Mouse (Mus musculus) heart, postnatal 36 days (tissue): Measurements from ENCODE around the gene Mrgprd. TPM values are rescaled to one million over a fixed set of nuclear protein-coding genes. Genes with fewer than 3 reads are reported as not detected.

Source experiments
- DNase-seq, 2 experiments: peaks; one replicate each; pipeline ENCODE4 v3.0.0; 2021 to 2022
- intact Hi-C: fragments of 180-260 bp; cut with DNase I; formaldehyde crosslinking; loops from one replicate; pipeline ENCODE4 v1.15.1; 2025
- total RNA-seq, 2 experiments: library from RNA; stranded (reverse); gene quantifications; 2 replicates each; pipeline ENCODE4 v1.2.3; 2021

The Mrgprd gene
- total RNA-seq, 2 experiments from 2014 or later: not detected

DNA sequence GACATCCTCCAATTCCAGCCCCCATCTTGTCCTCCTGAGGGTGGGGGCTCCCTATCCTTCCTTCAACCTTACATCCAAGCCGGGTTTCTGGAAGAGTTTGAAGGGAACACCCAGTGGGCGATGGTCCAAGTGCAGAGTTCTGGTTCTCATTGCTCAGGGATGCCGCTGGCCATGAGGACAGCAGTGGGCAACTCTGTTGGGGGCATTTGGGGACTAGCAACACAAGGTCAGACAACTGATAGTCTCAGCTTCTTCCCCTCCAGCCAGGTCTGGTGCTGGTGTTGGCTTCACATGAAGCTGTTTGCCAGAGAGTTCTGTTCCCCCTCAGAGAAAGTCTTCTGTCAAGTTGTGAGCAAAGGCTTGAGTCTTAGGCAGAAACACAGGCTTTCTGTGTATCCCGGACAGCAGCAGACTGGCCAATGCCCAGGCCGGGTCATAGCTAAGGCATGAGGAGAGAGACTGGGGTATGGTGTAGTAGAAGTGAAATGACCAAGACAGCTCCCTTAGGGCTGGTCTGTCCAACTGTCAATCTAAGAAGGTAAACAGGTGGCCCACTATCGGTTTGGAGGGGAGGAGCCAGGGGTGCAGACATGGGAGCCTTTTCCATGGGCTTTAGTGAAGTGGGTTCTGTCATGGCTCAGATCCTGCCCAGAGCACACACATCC, 13.2 kb upstream of the Mrgprd start:
- DNase-seq: peak; percentile 52 to 60
- intact Hi-C loops: no loop called here

DNA sequence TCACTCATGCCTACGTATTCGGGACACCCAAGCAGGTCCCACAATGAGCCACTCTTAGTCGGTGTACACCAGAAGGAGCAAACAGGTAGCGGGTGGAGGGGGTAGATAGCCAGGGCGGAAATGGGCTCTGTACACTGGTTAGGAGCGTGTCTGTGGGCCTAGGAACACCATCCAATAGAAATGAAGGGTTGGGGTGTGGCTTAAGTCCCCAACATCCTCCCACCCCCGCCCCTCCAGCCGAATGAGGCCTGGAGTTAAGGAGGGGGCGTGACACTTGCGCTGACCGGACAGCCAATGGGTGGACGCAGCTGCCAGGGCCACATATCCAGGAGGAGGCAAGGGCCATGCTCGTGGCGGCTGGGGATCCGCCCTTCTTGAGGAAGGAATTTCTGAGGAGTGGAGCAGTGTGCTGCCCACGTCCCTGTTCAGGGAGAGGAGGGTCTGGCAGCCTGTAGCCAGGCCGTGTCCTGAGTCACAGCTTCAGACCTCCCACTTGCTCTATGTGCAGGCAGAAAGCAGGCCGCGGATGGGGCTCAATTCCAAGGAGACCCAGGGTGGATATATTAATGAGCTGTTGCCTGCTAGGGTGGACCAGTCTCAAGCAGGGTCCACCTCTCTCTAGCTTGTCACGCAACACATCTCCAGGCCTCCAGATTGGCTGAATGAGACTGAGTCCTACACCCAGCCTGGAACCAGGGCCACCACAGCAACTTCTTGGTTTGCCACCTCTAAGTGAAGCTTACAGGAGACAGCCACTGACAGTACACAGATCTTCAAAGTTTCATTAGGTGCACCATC, 11.9 kb upstream of the Mrgprd start:
- DNase-seq: peak; percentile 52 to 58
- intact Hi-C loops: no loop called here

DNA sequence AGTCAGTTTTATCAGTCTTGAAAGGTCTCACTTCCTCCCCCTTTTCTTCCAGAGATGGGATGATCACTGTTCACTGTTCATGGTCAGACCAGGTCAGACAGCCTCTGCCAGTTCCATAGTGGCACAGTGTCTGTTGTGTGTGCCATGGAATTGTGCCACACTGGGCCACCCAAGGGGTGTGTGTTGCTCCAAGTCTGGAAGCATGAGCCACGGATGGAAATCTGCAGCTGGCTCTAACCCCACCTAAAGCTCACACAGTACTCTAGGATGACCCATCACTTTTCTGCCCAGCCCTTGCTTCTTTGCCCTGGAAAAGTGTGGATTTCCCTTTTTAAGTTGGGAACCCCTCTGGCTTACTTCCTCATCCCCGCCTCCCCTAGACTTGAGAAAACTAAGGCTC, 10.5 kb upstream of the Mrgprd start:
- no peak for DNase-seq
- intact Hi-C loops: no loop called here

DNA sequence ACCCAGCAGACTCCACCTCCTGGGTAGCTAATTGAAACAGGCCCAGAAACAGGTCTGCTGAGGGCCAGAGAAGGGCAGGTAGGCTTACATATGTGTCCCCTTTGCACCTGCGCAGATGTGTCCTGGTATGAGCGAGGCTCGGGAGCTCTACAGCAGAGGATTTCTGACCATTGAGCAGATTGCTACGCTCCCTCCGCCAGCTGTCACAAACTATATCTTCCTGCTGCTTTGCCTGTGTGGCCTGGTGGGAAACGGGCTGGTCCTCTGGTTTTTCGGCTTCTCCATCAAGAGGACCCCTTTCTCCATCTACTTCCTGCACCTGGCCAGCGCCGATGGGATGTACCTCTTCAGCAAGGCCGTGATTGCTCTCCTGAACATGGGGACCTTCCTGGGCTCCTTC, 7.0 kb upstream of the Mrgprd start:
- intact Hi-C loops: no loop called here
- no peak for DNase-seq

DNA sequence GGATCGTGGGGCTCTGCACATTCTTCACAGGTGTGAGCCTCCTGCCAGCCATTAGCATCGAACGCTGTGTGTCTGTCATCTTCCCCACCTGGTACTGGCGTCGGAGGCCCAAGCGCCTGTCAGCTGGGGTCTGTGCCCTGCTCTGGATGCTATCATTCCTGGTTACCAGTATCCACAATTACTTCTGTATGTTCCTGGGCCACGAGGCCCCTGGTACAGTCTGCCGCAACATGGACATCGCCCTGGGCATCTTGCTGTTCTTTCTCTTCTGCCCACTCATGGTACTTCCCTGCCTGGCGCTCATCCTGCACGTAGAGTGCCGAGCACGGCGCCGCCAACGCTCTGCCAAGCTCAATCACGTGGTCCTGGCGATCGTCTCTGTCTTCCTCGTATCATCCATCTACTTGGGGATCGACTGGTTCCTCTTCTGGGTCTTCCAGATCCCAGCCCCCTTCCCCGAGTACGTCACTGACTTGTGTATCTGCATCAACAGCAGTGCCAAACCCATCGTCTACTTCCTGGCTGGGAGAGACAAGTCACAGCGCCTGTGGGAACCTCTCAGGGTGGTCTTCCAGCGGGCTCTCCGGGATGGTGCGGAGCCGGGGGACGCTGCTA, 6.5 kb upstream of the Mrgprd start:
- no peak for DNase-seq
- intact Hi-C loops: no loop called here

DNA sequence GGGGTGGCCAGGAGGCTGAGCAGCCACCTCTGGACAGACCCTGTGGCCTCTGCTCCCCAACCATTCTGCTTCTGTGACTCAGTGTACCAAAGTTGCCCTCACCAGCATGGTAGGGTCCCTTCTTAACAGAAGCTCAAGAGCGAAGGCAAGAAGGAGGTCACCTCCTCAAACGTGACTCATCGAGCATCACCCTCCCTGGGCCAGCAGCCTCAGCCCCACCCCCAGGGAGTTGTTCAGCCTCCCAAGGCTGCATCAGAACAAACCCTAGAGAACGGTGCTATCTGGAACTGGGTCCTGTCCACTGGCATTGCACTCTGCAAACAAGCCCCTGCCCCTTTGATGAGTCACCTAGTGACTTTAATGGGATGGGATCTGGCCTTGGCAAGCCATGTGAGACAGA, 5.8 kb upstream of the Mrgprd start:
- intact Hi-C loops: no loop called here
- no peak for DNase-seq

DNA sequence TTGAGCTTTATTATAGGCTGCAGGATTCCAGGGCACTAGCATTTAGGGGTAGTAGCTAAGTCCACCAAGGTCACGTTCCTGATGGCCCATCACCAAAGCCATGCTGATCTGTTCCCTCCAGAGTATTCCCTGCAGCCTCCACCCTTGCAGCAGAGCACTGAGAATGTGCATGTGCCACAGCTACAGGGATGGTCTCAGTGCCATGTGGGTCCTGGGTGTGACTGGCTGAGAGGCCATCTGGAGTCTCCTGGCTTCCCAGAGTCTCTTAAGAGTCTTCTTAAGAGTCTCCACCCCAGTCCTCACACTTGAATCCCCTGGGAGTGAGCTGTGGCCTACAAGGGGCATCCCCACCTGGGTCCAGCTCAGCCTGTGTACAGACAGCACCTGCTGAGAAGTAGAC, 4.8 kb upstream of the Mrgprd start:
- intact Hi-C loops: no loop called here
- DNase-seq: no peak

- no peak for DNase-seq
- intact Hi-C loops: no loop called here
Observed at GRCm38 (mm10) chr7:145310526-145310925, 4.1 kb upstream of the Mrgprd start.

GRCm38 (mm10) chr7:145312137-145312536, 2.5 kb upstream of the Mrgprd start:
- intact Hi-C loops: no loop called here
- DNase-seq: no peak

DNA sequence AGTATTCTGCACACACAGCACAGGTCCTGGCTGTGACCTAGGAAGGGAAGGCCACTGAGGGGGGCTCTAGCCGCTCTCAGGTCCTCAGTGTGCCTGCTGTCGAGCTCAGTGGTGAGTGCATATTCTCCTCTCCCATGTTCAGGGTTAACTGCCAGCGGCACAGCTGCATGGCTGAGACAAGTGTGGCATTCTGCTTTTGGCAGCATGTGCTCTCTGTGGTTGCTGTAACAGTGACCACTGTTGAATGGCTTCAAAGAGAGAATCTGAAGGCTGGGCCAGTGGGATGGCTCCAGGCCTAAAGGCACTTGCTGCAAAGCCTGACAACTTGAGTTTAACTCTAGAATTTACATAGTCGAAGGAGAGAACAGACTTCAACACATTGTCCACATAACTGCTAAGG, 2.9 kb downstream of the Mrgprd start:
- no peak for DNase-seq
- intact Hi-C loops: no loop called here

- no peak for DNase-seq
- intact Hi-C loops: no loop called here
Observed at GRCm38 (mm10) chr7:145319481-145319880, 4.8 kb downstream of the Mrgprd start.

- intact Hi-C loops: no loop called here
Observed at GRCm38 (mm10) chr7:145323607-145324006, 9.0 kb downstream of the Mrgprd start.

DNA sequence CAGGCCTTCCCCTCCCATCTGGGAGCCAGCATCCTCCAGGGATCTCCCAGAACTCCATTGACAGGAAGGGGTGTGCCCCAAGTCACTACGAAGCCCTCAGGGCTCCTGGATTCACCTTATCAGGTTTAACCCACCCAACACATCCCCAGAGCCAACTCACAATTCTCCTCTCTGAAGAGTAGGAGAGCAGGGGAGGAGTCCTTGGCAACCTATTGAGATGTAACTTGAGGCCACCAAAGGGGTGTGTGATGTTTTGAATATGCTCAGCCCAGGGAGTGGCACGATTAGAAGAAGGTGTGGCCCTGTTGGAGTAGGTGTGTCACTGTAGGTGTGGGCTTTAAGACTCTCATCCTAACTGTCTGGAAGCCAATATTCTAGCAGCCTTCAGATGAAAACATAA, 11.1 kb downstream of the Mrgprd start:
- no peak for DNase-seq
- intact Hi-C loops: no loop called here

More at GRCm38 (mm10) chr7:145323607-145324006, 9.0 kb downstream of the Mrgprd start:
- no peak for DNase-seq

DNA sequence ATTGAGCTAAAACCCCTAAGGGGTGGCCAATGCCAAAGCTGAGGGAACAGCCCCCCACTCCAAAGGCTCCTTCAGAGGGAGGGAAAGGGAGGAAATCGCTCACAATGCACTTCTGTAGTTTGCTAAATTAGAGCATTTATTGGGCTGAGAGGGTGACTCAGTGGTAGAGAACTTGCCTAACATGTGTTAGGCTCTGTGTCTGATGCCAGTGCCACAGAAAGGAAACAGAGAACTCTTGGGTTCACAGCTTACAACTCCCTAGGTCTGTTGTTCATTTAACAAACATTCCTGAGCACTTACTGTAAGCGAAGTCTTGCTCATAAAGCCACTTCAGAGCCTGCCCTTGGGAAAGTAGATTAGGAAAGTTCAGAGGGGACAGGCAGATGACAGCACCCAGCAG, 15.3 kb downstream of the Mrgprd start:
- intact Hi-C loops: no loop called here
- DNase-seq: no peak

DNA sequence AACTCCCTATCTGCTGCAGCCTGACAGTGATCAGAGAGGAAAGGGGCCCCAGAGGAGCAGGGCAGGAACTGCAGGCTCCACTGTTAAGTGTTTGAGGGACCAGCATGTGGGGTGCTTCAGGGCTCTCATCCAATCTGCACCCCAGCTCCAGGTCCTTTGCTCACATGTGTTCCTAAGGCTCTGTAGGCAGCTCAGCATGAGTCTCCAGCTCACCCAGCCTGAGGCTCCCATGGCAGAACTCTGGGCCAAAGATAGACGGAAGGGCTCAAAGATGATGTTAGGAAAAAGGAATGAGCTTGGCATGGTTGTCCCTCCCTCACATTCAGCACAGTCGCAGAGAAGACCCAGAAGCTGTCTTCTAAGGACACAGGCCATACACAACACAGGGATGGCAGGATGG, 16.0 kb downstream of the Mrgprd start:
- DNase-seq: no peak
- intact Hi-C loops: no loop called here

- DNase-seq: no peak
- intact Hi-C loops: no loop called here
Observed at GRCm38 (mm10) chr7:145332376-145333041, 17.9 kb downstream of the Mrgprd start.

DNA sequence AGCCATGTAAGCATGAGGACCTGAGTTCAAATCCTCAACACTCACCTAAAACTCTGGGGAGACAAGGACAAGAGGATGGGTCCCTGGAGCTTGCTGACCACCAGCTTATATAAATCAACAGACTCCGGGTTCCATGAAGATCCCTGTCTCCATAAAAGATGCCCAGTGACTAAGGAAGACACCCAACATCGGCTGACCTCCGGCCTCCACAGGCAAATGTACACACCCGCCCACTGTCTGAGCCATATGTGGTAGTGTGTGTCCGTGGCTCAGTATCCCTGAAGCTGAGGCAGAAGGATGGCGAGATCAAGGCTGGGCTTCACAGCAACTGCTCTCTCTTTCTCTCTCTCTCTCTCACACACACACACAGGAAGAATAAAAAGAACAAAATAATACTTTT, 19.3 kb downstream of the Mrgprd start:
- intact Hi-C loops: no loop called here
- no peak for DNase-seq

DNA sequence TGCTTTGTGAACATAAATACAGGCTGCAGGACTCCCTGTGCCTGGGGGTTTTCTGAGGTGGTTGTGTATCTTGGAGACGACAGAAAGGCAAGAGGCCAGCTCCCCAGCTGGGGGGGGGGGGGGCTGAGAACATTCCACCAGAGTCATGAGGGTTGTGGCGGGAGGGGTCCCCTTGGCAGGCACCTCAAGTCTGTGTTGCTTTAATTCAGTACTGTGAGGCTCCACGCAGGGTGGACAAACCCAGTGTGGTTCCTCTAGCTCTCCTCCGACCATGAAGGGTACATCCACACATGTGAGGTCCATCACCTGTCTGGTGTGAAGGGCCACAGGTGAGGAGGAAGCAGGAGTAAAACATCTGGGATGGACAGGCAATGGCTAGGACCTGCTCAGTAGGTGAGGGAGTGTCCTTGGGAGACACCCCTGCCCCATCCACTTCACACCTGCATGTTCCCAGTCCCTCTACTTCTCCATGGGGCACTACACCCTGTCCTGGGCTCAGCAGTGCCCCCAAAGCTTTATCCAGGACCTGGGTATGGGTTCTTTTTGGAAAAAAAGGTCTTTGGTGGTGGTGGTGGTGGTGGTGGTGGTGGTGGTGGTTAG, 19.9 kb downstream of the Mrgprd start:
- intact Hi-C loops: no loop called here
- no peak for DNase-seq

GRCm38 (mm10) chr7:145335199-145335598, 20.6 kb downstream of the Mrgprd start:
- DNase-seq: peak in 1 of 2 experiments; percentile 14
- intact Hi-C loops: no loop called here

GRCm38 (mm10) chr7:145335616-145336332, 21.1 kb downstream of the Mrgprd start:
- DNase-seq: no peak
- intact Hi-C loops: no loop called here
